Mouse (Mus musculus): Measurements from ENCODE around the gene Vps13c. TPM values are rescaled to one million over a fixed set of nuclear protein-coding genes. Genes with fewer than 3 reads are reported as not detected.

The Vps13c gene
- 11.7 and 12.5 TPM in 2 replicates for polyA plus RNA-seq (2012; rRNA removed)

DNA sequence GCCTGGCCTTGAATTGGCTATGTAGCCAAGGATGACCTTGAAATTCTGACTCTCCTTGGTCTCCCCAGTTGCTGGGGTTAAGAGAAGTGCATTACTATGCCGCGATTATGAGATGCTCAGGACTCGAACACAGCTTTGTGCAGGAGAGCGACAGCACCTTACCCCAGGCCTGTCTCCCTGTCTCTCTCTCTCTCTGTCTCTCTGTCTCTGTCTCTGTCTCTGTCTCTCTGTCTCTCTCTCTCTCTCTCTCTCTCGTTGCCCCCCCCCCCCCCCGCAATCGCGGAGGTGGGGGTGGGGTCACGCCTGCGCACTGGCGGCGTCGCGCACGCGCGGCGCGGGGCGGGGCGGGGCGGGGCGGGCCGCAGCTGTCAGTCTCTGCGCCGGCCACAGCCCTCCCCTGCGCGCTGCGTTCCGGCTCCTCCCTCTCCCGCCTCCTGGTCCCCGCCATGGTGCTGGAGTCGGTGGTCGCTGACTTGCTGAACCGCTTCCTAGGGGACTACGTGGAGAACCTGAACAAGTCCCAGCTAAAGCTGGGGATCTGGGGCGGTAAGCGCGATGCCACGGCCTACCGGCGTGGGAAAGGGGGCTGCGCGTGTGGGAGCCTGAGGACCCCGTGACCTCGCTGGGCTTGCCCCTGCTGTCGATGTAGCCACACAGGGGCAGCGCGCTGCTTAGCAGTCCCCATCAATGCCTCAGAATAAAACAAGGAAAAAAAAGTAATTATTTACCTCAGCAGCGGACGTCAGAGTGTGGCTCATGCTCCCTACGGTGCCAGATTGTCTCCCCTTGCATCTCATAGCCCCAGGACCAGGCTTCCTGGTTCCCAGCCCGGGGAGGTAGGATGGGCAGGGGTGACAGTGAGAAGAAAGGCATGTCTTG is at the start of gene Vps13c:
TSS of gene Vps13c (plus strand) at position 416 of the 879 bp plus-strand sequence.

DNA sequence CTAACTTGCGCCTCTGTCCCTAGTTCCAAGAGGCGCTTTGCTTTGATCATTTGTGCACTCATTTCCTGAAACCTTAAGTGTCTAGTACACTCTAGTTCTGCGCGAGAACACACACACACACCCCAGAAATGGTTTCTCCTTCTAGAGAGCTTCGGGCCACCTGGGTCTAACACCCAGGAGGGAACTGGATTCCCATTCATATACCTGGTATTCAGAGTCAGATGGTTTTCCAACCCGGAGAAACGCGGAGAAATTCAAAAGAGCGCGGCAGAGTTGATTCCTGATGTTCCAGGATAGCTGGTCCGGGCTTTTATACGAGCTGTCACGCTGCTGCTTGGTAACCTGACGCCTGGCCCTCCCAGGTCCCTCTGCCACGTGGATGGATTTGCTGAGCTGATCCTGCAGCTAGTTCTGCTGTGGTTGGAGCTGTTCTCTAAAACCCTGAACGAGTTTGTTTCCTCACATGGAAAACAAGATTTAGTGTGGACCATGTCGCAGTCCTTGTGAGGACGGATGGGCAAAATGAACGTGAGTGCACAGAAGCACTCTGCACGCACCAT is 8.1 kb upstream of the Vps13c start, which contains the start of gene C2cd4a:
TSS of gene C2cd4a (minus strand) at position 285 of the 560 bp plus-strand sequence.

Other genes starting within 250 kb of the Vps13c start
- 0.31 and 0.70 TPM in 2 replicates for gene C2cd4b, start 81.0 kb upstream of the Vps13c start, polyA plus RNA-seq (2012; rRNA removed)
- 0.31 and 0.62 TPM in 2 replicates for gene C2cd4a, start 8.1 kb upstream of the Vps13c start, polyA plus RNA-seq (2012; rRNA removed)

Data from central nervous system, embryonic 11.5 days (tissue).